Mouse (Mus musculus): ENCODE results near the gene Map7.

DNA sequence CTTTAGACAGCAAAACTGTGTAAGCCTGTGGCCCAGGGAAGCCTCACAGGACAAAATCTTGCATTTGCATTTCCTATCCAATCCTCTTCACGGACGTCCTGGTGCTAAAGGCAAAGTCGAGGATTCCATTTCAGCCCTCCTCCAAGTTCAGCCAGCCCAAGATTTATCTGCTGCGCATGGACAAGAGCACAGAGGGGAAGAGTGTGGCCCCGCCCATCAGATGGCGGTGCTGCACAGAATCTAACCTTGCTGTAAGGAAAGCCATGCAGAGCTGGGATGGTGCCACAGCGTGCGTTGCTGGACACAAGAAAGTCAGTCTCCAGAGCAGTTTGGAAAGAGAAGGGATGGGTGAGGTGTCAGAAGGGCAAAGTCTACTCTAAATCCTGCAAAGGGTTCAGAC lies 12.6 kb downstream of the Map7 start:
- TF ChIP-seq CTCF (IDR thresholded peaks at IDR 0.05; ENCODE audit: borderline replicate concordance, insufficient read depth, low read depth, low read length) (no peak), POLR2A (IDR thresholded peaks at IDR 0.05; ENCODE audit: borderline replicate concordance, insufficient read depth, low read length) (no peak)
